Mouse (Mus musculus): ENCODE measurements at regions not wholly inside any gene's neighbourhood (a gene's known extent, or its start where the extent isn't known, plus 50 kb on each side); places are given as distances from the start of the nearest gene placed in this dataset.

DNA sequence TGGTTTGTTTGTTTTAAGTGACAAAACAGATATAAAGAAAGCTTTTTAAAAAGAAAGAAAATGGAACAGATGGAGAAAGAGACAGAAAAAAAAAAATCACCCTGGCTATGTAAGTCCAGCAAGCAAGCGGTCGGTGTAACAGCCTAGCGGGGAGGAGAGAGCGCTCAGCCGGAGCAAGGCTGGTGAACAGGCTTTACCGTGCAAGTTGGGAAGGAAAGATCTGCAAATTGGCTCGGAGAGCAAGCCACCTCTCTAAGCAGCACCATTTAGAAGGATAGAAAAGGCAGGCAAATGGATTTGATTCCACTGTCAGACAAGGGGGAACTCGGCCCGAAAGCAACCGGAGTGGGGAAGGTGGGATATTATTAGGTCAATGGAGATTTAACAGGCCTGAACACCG is 59.9 kb upstream of the Ppp2r5c start:
- no peak for DNase-seq (ENCODE audit: low spot score in 2 of 2)

- no peak for DNase-seq (ENCODE audit: low spot score in 2 of 2)
Measured at GRCm38 (mm10) chr12:110387567-110387966, 59.4 kb upstream of the Ppp2r5c start.

GRCm38 (mm10) chr12:110389439-110389838 is 57.5 kb upstream of the Ppp2r5c start:
- no peak for DNase-seq (ENCODE audit: low spot score in 2 of 2)

DNA sequence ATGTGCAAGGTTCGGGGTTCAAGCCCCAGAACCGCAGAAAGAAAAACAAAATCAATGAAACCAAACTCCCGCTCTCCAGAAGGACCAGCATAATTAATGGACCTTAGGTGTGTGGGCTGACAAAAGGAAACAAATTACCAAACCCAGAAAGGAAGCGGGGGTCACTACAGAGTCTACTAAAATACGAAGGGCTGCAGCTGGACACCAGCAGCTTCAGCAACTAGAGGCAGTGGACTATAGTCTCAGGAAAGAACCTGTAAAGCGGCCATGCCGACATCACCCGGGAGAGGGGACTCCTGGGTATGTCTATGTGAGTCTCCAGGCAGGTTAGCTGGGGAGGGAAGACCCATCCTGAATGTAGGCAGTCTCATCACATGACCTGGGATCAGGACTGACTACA is 55.5 kb upstream of the Ppp2r5c start:
- DNase-seq (ENCODE audit: low spot score in 2 of 2), result no peak

GRCm38 (mm10) chr12:110393555-110393954 is 53.4 kb upstream of the Ppp2r5c start:
- DNase-seq (ENCODE audit: low spot score in 2 of 2), result no peak
